16 mouse cellular contexts compared by ENCODE assay signal in the genomic region with DNA sequence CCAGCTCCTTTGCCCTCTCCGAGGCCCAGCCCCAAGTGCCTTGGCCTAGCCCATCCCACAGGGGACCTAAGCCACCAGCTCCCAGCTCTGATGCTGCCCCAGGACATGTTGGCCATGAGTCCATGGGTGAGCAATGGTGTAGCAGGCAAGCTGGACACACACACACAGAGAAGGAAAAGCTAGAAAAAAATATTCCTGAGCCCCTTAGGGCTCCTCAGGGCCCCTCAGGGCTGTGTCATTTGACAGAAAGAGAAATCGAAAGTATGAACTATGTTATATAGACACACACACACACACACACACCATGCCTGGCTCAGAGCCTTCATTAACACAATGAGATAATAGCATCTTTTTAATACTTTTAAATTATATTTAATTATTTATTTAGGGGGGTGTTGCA. TPM values are rescaled to one million over a fixed set of nuclear protein-coding genes. Genes with fewer than 3 reads are reported as not detected.
DNase-seq lines count a peak whose midpoint lies in the region; ATAC-seq and TF ChIP-seq lines count a peak whose summit lies in the region.
"Had no signal": no experiment of that assay in that cellular context is flagged by ENCODE, and none has a peak within 500 bp of the region (broad histone marks: within the 10 kb centered on the region; RNA-seq: fewer than 3 reads in every experiment).

No protein-coding gene starts in this region.

- peak overlapping the region; percentile 19; the same call in 1 of the 2 replicates for H3K27ac ChIP-seq in kidney, embryonic 14.5 days (ENCODE audit: low read depth, low read length)
- H3K27ac ChIP-seq in kidney, adult 2 months (ENCODE audit: insufficient read depth, low read depth, low read length), result no peak overlapping the region
- no peak overlapping the region for H3K27ac ChIP-seq in ES-E14 (ENCODE audit: insufficient read depth, low read depth, low read length, poor library complexity, severe bottlenecking)
- peak overlapping the region; percentile 98 for H3K27ac ChIP-seq in liver, embryonic 15.5 days (replicated peaks)
- H3K27ac ChIP-seq: hindbrain, embryonic 14.5 days had no signal

- WGBS in kidney, embryonic 14.5 days, result 69% methylated on average over 2 of the region's 2 CpGs
- WGBS in kidney, adult 2 months, result 58% methylated on average over 2 of the region's 2 CpGs
- 71% methylated on average over 2 of the region's 2 CpGs for WGBS in liver, embryonic 15.5 days (ENCODE audit: insufficient replicate concordance)

- no peak overlapping the region for H3K4me2 ChIP-seq in kidney, embryonic 14.5 days (replicated peaks; ENCODE audit: low read depth, low read length)
- H3K4me2 ChIP-seq in liver, embryonic 15.5 days, result peak overlapping the region; percentile 92
- H3K4me2 ChIP-seq: hindbrain, embryonic 14.5 days had no signal

- H3K36me3 ChIP-seq in kidney, embryonic 14.5 days (ENCODE audit: control insufficient read depth, insufficient read depth, low read length), result no peaks in the 10 kb centered on the region
- no peaks in the 10 kb centered on the region for H3K36me3 ChIP-seq in kidney, adult 2 months (ENCODE audit: control insufficient read depth, insufficient read depth, low read length)
- no peaks in the 10 kb centered on the region for H3K36me3 ChIP-seq in ES-E14 (ENCODE audit: control insufficient read depth, insufficient read depth, low read length, poor library complexity, severe bottlenecking)
- peaks cover 96% of the 10 kb centered on the region for H3K36me3 ChIP-seq in liver, embryonic 15.5 days (replicated peaks)

- ATAC-seq in kidney, embryonic 14.5 days (ENCODE audit: low FRiP score, low TSS enrichment), result 0 out of 2 replicates have a peak, but pooled peaks have one; percentile 10
- ATAC-seq in liver, embryonic 15.5 days (ENCODE audit: insufficient read depth), result no peak

- intact Hi-C loops in left cerebral cortex, postnatal 36 days (cut with DNase I), result no loop called here

- no peak for DNase-seq in kidney, adult 2 months
- no peak for DNase-seq in ES-E14 (ENCODE audit: low read depth, low spot score)
- peak; percentile 72 for DNase-seq in induced T-regulatory cell, adult 2 months (ENCODE audit: low read depth)
- no peak for DNase-seq in left cerebral cortex, postnatal 36 days (ENCODE audit: low spot score in 2 of 2)
- DNase-seq in left cerebral cortex, adult 11 months (ENCODE audit: low spot score), result no peak
- DNase-seq in thymus, postnatal 14 days, result no peak
- DNase-seq: adrenal gland, adult 8-10 months; kidney, adult 9 months; lung, adult 2 months; right cerebral cortex, postnatal 14 days had no signal

- H3K27me3 ChIP-seq in kidney, embryonic 14.5 days (ENCODE audit: control insufficient read depth, insufficient read depth, low read length), result no peaks in the 10 kb centered on the region
- no peaks in the 10 kb centered on the region for H3K27me3 ChIP-seq in kidney, adult 2 months (replicated peaks; ENCODE audit: control insufficient read depth, insufficient read depth, low read length)
- no peaks in the 10 kb centered on the region for H3K27me3 ChIP-seq in liver, embryonic 15.5 days

- TF ChIP-seq CTCF in kidney, adult 2 months (conservative IDR thresholded peaks at IDR 0.05; ENCODE audit: insufficient read depth, insufficient read length, low read depth, low read length), result no peak

- TF ChIP-seq POLR2A in kidney, adult 2 months (IDR thresholded peaks at IDR 0.05; ENCODE audit: low read depth, low read length), result no peak

- no peak overlapping the region for H3K4me3 ChIP-seq in kidney, embryonic 14.5 days (ENCODE audit: low read length)
- no peak overlapping the region for H3K4me3 ChIP-seq in kidney, adult 2 months (ENCODE audit: insufficient read depth, low read depth, low read length)
- H3K4me3 ChIP-seq in ES-E14 (ENCODE audit: insufficient read depth in 1 of 2, low read depth in 1 of 2, low read length in 2 of 2, poor library complexity in 1 of 2, severe bottlenecking in 1 of 2), result no peak overlapping the region
- H3K4me3 ChIP-seq in liver, embryonic 15.5 days (replicated peaks), result no peak overlapping the region

- peaks cover 23% of the 10 kb centered on the region for H3K4me1 ChIP-seq in kidney, embryonic 14.5 days (ENCODE audit: control insufficient read depth, insufficient read depth, low read length)
- no peaks in the 10 kb centered on the region for H3K4me1 ChIP-seq in kidney, adult 2 months (ENCODE audit: control insufficient read depth, insufficient read depth, low read length)
- peaks cover 0 to 12% of the 10 kb centered on the region in 2 experiments; a peak in 2 of 4 replicates for H3K4me1 ChIP-seq in ES-E14 (ENCODE audit: control insufficient read depth in 2 of 2, insufficient read depth in 2 of 2, low read length in 2 of 2, poor library complexity in 1 of 2)
- H3K4me1 ChIP-seq in liver, embryonic 15.5 days (replicated peaks), result peaks cover 98% of the 10 kb centered on the region

- in situ Hi-C loops in ES-E14 (cut with MboI; ENCODE audit: low sequenced_read_pairs in 2 of 2, unreplicated experiment in 2 of 2), result no loop called here

- H3K9me3 ChIP-seq in kidney, embryonic 14.5 days (ENCODE audit: control insufficient read depth, low read length), result no peaks in the 10 kb centered on the region
- no peaks in the 10 kb centered on the region for H3K9me3 ChIP-seq in ES-E14 (ENCODE audit: control insufficient read depth, insufficient read depth, low read depth, low read length)
- H3K9me3 ChIP-seq in liver, embryonic 15.5 days (replicated peaks), result no peaks in the 10 kb centered on the region

- H3K9ac ChIP-seq in kidney, embryonic 14.5 days (ENCODE audit: low read depth, low read length), result no peak overlapping the region
- H3K9ac ChIP-seq in ES-E14 (ENCODE audit: insufficient read depth, low read depth, low read length, poor library complexity, severe bottlenecking), result peak overlapping the region; percentile 2; the same call in 1 of the 2 replicates
- peak overlapping the region; percentile 6; the same call in 1 of the 2 replicates for H3K9ac ChIP-seq in liver, embryonic 15.5 days
- H3K9ac ChIP-seq: hindbrain, embryonic 14.5 days had no signal

TF ChIP-seq in ES-E14, 5 proteins besides CTCF, POLR2A, EP300 and RAD21:
- no peak for TF ChIP-seq CHD2 (IDR thresholded peaks at IDR 0.05; ENCODE audit: low read depth, low read length)
- TF ChIP-seq MAFK (IDR thresholded peaks at IDR 0.05; ENCODE audit: insufficient read depth, low read depth, low read length), result no peak
- TF ChIP-seq ZC3H11A (IDR thresholded peaks at IDR 0.05; ENCODE audit: borderline replicate concordance, low read depth, low read length), result no peak

RNA-seq across cellular contexts. Expression of a gene that starts 10.3 kb away (rescaled TPM):
- 2.6 and 3.3 TPM in 2 replicates for polyA plus RNA-seq in kidney, embryonic 14.5 days (2014; fragmentation: Nextera tagmentation; extraction: Ambion mirVana)
- 2.3 and 4.1 TPM in 2 replicates for polyA plus RNA-seq in kidney, adult 2 months (2012; rRNA removed)
- 3.2 and 5.3 TPM in 2 replicates for total RNA-seq in ES-E14 (2012; rRNA removed)
- 127 and 144 TPM in 2 replicates for polyA plus RNA-seq in liver, embryonic 15.5 days (2015; fragmentation: Nextera tagmentation; extraction: Ambion mirVana)
- under 1 TPM; 0.42 to 0.77 TPM for total RNA-seq in left cerebral cortex, postnatal 36 days (2021)

RNA-seq across cellular contexts. Expression of a gene that starts 19.0 kb away (rescaled TPM):
- 25.0 and 32.3 TPM in 2 replicates for polyA plus RNA-seq in kidney, embryonic 14.5 days (2014; fragmentation: Nextera tagmentation; extraction: Ambion mirVana)
- 34.9 and 39.8 TPM in 2 replicates for polyA plus RNA-seq in kidney, adult 2 months (2012; rRNA removed)
- total RNA-seq in ES-E14 (2012; rRNA removed), result 25.7 and 35.7 TPM in 2 replicates
- polyA plus RNA-seq in liver, embryonic 15.5 days (2015; fragmentation: Nextera tagmentation; extraction: Ambion mirVana), result 14.8 and 15.9 TPM in 2 replicates
- 10 to 100 TPM; 39.6 to 51.1 TPM for total RNA-seq in left cerebral cortex, postnatal 36 days (2021)

RNA-seq across cellular contexts. Expression of a gene that starts 31.4 kb away (rescaled TPM):
- polyA plus RNA-seq in kidney, embryonic 14.5 days (2014; fragmentation: Nextera tagmentation; extraction: Ambion mirVana), result not detected in 2 replicates
- not detected in 2 replicates for polyA plus RNA-seq in kidney, adult 2 months (2012; rRNA removed)
- total RNA-seq in ES-E14 (2012; rRNA removed), result not detected in 2 replicates
- polyA plus RNA-seq in liver, embryonic 15.5 days (2015; fragmentation: Nextera tagmentation; extraction: Ambion mirVana), result not detected in 2 replicates
- not detected for total RNA-seq in left cerebral cortex, postnatal 36 days (2021)
- total RNA-seq: adrenal gland, adult 8-10 months; layer of hippocampus, postnatal 14 days; megakaryocyte progenitor cell, adult 5-6 weeks had no signal
- polyA plus RNA-seq: hindbrain, embryonic 14.5 days; stomach, embryonic 14.5 days had no signal

RNA-seq across cellular contexts. Expression of a gene that starts 46.6 kb away (rescaled TPM):
- polyA plus RNA-seq in kidney, embryonic 14.5 days (2014; fragmentation: Nextera tagmentation; extraction: Ambion mirVana), result 0.26 and 0.31 TPM in 2 replicates
- 0.11 and 0.48 TPM in 2 replicates for polyA plus RNA-seq in kidney, adult 2 months (2012; rRNA removed)
- total RNA-seq in ES-E14 (2012; rRNA removed), result 2.3 and 2.4 TPM in 2 replicates
- polyA plus RNA-seq in liver, embryonic 15.5 days (2015; fragmentation: Nextera tagmentation; extraction: Ambion mirVana), result not detected in 2 replicates
- total RNA-seq in left cerebral cortex, postnatal 36 days (2021), result not detected
- total RNA-seq: layer of hippocampus, postnatal 14 days; megakaryocyte progenitor cell, adult 5-6 weeks had no signal

Comparison
In these comparisons a context has a peak if more than half of its experiments do, and no peak if none do; other contexts are left out.
1. H3K27ac ChIP-seq: peak in kidney, embryonic 14.5 days (single experiment) and liver, embryonic 15.5 days (single experiment); none in kidney, adult 2 months (single experiment) and ES-E14 (single experiment).
2. RNA of a gene that starts 10.3 kb away (polyA plus RNA-seq): 127 to 144 TPM in liver, embryonic 15.5 days; 2.3 to 4.1 TPM in kidney, adult 2 months and 2.6 to 3.3 TPM in kidney, embryonic 14.5 days; every median in the first group is over 10 times any median in the second.